In the genomic region with DNA sequence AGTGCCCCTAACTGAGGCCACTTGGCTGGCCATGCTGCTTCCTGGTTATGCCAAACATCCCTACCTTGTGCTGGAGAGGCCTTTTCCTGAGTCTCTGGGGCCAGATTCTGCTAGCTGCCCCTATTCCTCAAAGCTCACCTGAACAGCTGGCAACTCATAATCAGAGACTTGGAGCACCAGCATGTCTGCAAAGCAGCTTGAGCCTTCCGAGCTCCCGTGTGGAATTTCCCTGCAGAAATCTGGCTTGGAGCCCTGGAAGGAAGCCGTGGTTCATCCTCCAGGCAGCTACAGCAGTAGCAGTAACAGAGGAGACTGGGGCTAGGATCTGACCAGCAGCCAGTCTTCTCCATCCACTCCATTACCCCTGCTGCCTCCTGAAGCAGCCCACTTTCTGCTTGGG, we compare ENCODE assay signal across 9 mouse cellular contexts. TPM values are rescaled to one million over a fixed set of nuclear protein-coding genes. Genes with fewer than 3 reads are reported as not detected.
DNase-seq lines count a peak whose midpoint lies in the region; ATAC-seq and TF ChIP-seq lines count a peak whose summit lies in the region.
"Had no signal": no experiment of that assay in that cellular context is flagged by ENCODE, and none has a peak within 500 bp of the region (broad histone marks: within the 10 kb centered on the region; RNA-seq: fewer than 3 reads in every experiment).

No protein-coding gene starts in this region.

- peak; percentile 42 for DNase-seq in kidney, adult 2 months
- no peak for DNase-seq in kidney, adult 11 months
- peak; percentile 90 for DNase-seq in cerebellum, adult 11-12 months
- DNase-seq in lung, postnatal 10 days = peak; percentile 37
- no peak for DNase-seq in forebrain, postnatal 0 days
- DNase-seq in liver = no peak
- no peak for DNase-seq in embryo, embryonic 9.5 days (ENCODE audit: extremely low spot score)

- no peak overlapping the region for H3K9ac ChIP-seq in heart, embryonic 16.5 days (ENCODE audit: low read length)
- no peak overlapping the region for H3K9ac ChIP-seq in forebrain, postnatal 0 days

- ATAC-seq in heart, embryonic 16.5 days (replicated peaks; ENCODE audit: extremely low read depth, insufficient read depth, low FRiP score) = no peak
- no peak for ATAC-seq in forebrain, postnatal 0 days

- no peak for TF ChIP-seq POLR2A in kidney, adult 2 months (IDR thresholded peaks at IDR 0.05; ENCODE audit: low read depth, low read length)

- no peaks in the 10 kb centered on the region for H3K36me3 ChIP-seq in kidney, adult 2 months (ENCODE audit: control insufficient read depth, insufficient read depth, low read length)
- peaks cover 23% of the 10 kb centered on the region; the same call in 1 of the 2 replicates for H3K36me3 ChIP-seq in heart, embryonic 16.5 days (ENCODE audit: control insufficient read depth, insufficient read depth)
- peaks cover 40% of the 10 kb centered on the region for H3K36me3 ChIP-seq in forebrain, postnatal 0 days (ENCODE audit: insufficient read depth)

- H3K4me3 ChIP-seq in kidney, adult 2 months (ENCODE audit: insufficient read depth, low read depth, low read length) = no peak overlapping the region
- H3K4me3 ChIP-seq in heart, embryonic 16.5 days (ENCODE audit: low read length) = no peak overlapping the region
- H3K4me3 ChIP-seq in forebrain, postnatal 0 days (ENCODE audit: low read depth, low read length) = no peak overlapping the region
- H3K4me3 ChIP-seq: megakaryocyte, embryonic 14.5 days had no signal

- WGBS in kidney, adult 2 months = 46% methylated on average over 3 of the region's 3 CpGs
- WGBS in heart, embryonic 16.5 days = 46% methylated on average over 3 of the region's 3 CpGs
- WGBS in forebrain, postnatal 0 days = 67% methylated on average over 3 of the region's 3 CpGs

- no peaks in the 10 kb centered on the region for H3K9me3 ChIP-seq in heart, embryonic 16.5 days (replicated peaks; ENCODE audit: control insufficient read depth, low read length)
- H3K9me3 ChIP-seq in forebrain, postnatal 0 days (ENCODE audit: low read length) = no peaks in the 10 kb centered on the region
- H3K9me3 ChIP-seq: megakaryocyte, embryonic 14.5 days had no signal

- no peaks in the 10 kb centered on the region for H3K4me1 ChIP-seq in kidney, adult 2 months (ENCODE audit: control insufficient read depth, insufficient read depth, low read length)
- peaks cover 10% of the 10 kb centered on the region for H3K4me1 ChIP-seq in heart, embryonic 16.5 days (ENCODE audit: control insufficient read depth, insufficient read depth, low read length)
- H3K4me1 ChIP-seq in forebrain, postnatal 0 days (ENCODE audit: insufficient read depth) = no peaks in the 10 kb centered on the region
- H3K4me1 ChIP-seq: megakaryocyte, embryonic 14.5 days had no signal

- H3K27ac ChIP-seq in kidney, adult 2 months (ENCODE audit: insufficient read depth, low read depth, low read length) = no peak overlapping the region
- peak overlapping the region; percentile 71; the same call in 1 of the 2 replicates for H3K27ac ChIP-seq in heart, embryonic 16.5 days (ENCODE audit: low read length)
- H3K27ac ChIP-seq in forebrain, postnatal 0 days (ENCODE audit: low read depth, low read length) = no peak overlapping the region

- no peak for TF ChIP-seq CTCF in kidney, adult 2 months (conservative IDR thresholded peaks at IDR 0.05; ENCODE audit: insufficient read depth, insufficient read length, low read depth, low read length)
- no peak for TF ChIP-seq CTCF in forebrain, postnatal 0 days (IDR thresholded peaks at IDR 0.05; ENCODE audit: low read depth)

- H3K4me2 ChIP-seq in heart, embryonic 16.5 days (ENCODE audit: low read depth, low read length) = no peak overlapping the region
- no peak overlapping the region for H3K4me2 ChIP-seq in forebrain, postnatal 0 days (ENCODE audit: low read depth)

- no peaks in the 10 kb centered on the region for H3K27me3 ChIP-seq in kidney, adult 2 months (replicated peaks; ENCODE audit: control insufficient read depth, insufficient read depth, low read length)
- no peaks in the 10 kb centered on the region for H3K27me3 ChIP-seq in heart, embryonic 16.5 days (ENCODE audit: control insufficient read depth, insufficient read depth, low read length)
- H3K27me3 ChIP-seq in forebrain, postnatal 0 days (ENCODE audit: insufficient read depth, low read length) = no peaks in the 10 kb centered on the region
- H3K27me3 ChIP-seq: megakaryocyte, embryonic 14.5 days had no signal

RNA-seq across cellular contexts. Expression of a gene that starts 6.0 kb away (rescaled TPM):
- polyA plus RNA-seq in kidney, adult 2 months (2012; rRNA removed) = 35.1 and 53.7 TPM in 2 replicates
- 15.6 and 18.1 TPM in 2 replicates for polyA plus RNA-seq in heart, embryonic 16.5 days (2015; fragmentation: Nextera tagmentation; extraction: Ambion mirVana)
- 42.8 and 43.5 TPM in 2 replicates for total RNA-seq in forebrain, postnatal 0 days (2014; rRNA removed)
- polyA plus RNA-seq in forebrain, postnatal 0 days (2015; fragmentation: Nextera tagmentation; extraction: Ambion mirVana) = 19.5 and 26.5 TPM in 2 replicates

RNA-seq across cellular contexts. Expression of a gene that starts 20.7 kb away (rescaled TPM):
- 32.0 and 36.0 TPM in 2 replicates for polyA plus RNA-seq in kidney, adult 2 months (2012; rRNA removed)
- 63.0 and 65.7 TPM in 2 replicates for polyA plus RNA-seq in heart, embryonic 16.5 days (2015; fragmentation: Nextera tagmentation; extraction: Ambion mirVana)
- total RNA-seq in forebrain, postnatal 0 days (2014; rRNA removed) = 24.0 and 27.9 TPM in 2 replicates
- 60.9 and 73.0 TPM in 2 replicates for polyA plus RNA-seq in forebrain, postnatal 0 days (2015; fragmentation: Nextera tagmentation; extraction: Ambion mirVana)

RNA-seq across cellular contexts. Expression of a gene that starts 21.2 kb away (rescaled TPM):
- polyA plus RNA-seq in kidney, adult 2 months (2012; rRNA removed) = 29.6 and 35.2 TPM in 2 replicates
- 28.0 and 30.7 TPM in 2 replicates for polyA plus RNA-seq in heart, embryonic 16.5 days (2015; fragmentation: Nextera tagmentation; extraction: Ambion mirVana)
- total RNA-seq in forebrain, postnatal 0 days (2014; rRNA removed) = 93.3 and 99.0 TPM in 2 replicates
- 32.2 and 39.6 TPM in 2 replicates for polyA plus RNA-seq in forebrain, postnatal 0 days (2015; fragmentation: Nextera tagmentation; extraction: Ambion mirVana)

Comparison
In these comparisons a context has a peak if more than half of its experiments do, and no peak if none do; other contexts are left out.
1. DNase-seq: peak in kidney, adult 2 months (single experiment), cerebellum, adult 11-12 months (single experiment) and lung, postnatal 10 days (single experiment); none in kidney, adult 11 months (single experiment), forebrain, postnatal 0 days (single experiment), liver (single experiment) and embryo, embryonic 9.5 days (single experiment).